Mouse (Mus musculus) limb, embryonic 12.5 days (tissue): ENCODE measurements around the gene Spc24. TPM values are rescaled to one million over a fixed set of nuclear protein-coding genes. Genes with fewer than 3 reads are reported as not detected.

Experiments used
- ATAC-seq: fragments of 200-750 bp; cut with Nextera tagmentation; 2 replicates; pipeline ENCODE4 v1.8.0; 2017; ENCODE audit warnings: low read depth, moderate TSS enrichment; ENCODE audit not compliant: insufficient number of reproducible peaks, insufficient read depth, low FRiP score, low TSS enrichment
- H3K27ac ChIP-seq: fragments of 300-500 bp; sonication (generic); 2 replicates; pipeline ENCODE4 v1.5.1; 2016; ENCODE audit warnings: mild to moderate bottlenecking, moderate library complexity
- H3K27me3 ChIP-seq: fragments of 300-500 bp; sonication (generic); 2 replicates; pipeline ENCODE4 v1.6.1; 2016; ENCODE audit warnings: mild to moderate bottlenecking, moderate library complexity
- H3K36me3 ChIP-seq: fragments of 300-500 bp; sonication (generic); 2 replicates; pipeline ENCODE4 v1.6.1; 2016; ENCODE audit warnings: mild to moderate bottlenecking, moderate library complexity
- H3K4me1 ChIP-seq: fragments of 300-500 bp; sonication (generic); replicated peaks from 2 replicates; pipeline ENCODE4 v1.6.1; 2016
- H3K4me2 ChIP-seq: fragments of 300-500 bp; sonication (generic); 2 replicates; pipeline ENCODE4 v1.6.1; 2016; ENCODE audit warnings: mild to moderate bottlenecking, moderate library complexity
- H3K4me3 ChIP-seq: fragments of 300-500 bp; sonication (generic); replicated peaks from 2 replicates; pipeline ENCODE4 v1.5.1; 2016; ENCODE audit warnings: mild to moderate bottlenecking
- H3K9ac ChIP-seq: fragments of 300-500 bp; sonication (generic); replicated peaks from 2 replicates; pipeline ENCODE4 v1.6.1; 2016; ENCODE audit warnings: mild to moderate bottlenecking, moderate library complexity
- H3K9me3 ChIP-seq: fragments of 300-500 bp; sonication (generic); 2 replicates; pipeline ENCODE4 v1.6.1; 2016; ENCODE audit warnings: mild to moderate bottlenecking, moderate library complexity
- WGBS: fragments of 180-500 bp; shearing (Covaris S2); methylation state at CpG from one replicate; pipeline ENCODE4 v1.1.7; 2016; 5-methylcytosine and 5-hydroxymethylcytosine counted together
- polyA plus RNA-seq: library from polyadenylated mRNA; unstranded; fragments of >200 nt; fragmentation: Nextera tagmentation; extraction: Ambion mirVana; gene quantifications from 2 replicates; pipeline ENCODE4 v1.2.1, GENCODE M21; 2016

The Spc24 gene
- polyA plus RNA-seq, result 152 and 161 TPM in 2 replicates

DNA sequence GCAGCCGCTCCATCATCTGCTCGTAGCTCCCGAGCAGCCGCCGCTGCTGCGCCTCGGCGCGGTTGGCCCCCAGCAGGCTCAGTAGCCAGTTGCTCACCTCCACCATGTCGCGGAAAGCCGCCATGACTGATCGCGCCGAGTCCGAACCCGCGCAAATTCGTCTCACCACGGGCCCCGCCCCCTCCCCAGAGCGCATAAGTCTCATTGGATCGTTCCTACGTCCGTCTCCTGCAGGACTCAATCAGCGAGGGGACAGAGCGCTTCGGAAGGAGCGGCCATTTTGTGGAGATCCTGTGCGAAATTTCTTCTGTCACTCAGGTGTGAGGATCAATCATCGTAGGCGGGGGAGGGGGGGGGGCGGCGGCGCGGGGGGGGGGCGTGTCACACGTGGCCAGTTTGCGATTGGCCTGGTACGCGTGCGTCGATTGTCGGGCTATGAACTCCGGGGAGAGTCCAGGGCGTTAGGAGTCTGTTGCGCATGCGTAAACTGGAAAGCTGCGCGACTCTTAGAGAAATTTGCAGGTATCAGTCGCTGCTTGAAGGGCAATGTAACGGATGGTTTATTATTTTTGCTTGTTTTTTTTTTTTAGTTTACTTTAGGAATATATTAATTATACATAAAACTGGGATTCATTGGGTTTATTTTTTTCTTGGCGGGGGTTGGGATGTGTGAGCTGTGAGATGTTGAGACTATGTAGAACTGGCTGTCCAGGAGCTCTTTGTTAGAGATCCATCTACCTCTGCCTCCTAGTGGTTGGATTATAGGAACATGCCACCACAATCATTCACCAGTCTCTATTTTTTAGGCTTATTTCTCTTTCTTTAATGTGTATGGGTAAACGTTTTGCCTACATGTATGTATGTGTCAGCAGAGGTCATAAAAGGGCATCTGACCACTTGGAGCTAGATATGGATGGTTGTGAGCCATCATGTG is at the start of gene Spc24:
Gene Spc24 (minus strand): TSS at position 149 of the 934 bp plus-strand sequence.
- Histone ChIP-seq H3K4me3 (peak within 1 kb of the TSS; percentile 88), H3K4me1 (peaks cover 13% of the 10 kb centered on the region), H3K9ac (peak within 1 kb of the TSS; percentile 76), H3K9me3 (no peaks in the 10 kb centered on the region), H3K4me2 (peak within 1 kb of the TSS; percentile 76), H3K27me3 (no peaks in the 10 kb centered on the region), H3K36me3 (peaks cover 27% of the 10 kb centered on the region), H3K27ac (peak within 1 kb of the TSS; percentile 75)
- ATAC-seq, result peak; percentile 93
- WGBS, result 1% methylated on average over 54 of the region's 54 CpGs

DNA sequence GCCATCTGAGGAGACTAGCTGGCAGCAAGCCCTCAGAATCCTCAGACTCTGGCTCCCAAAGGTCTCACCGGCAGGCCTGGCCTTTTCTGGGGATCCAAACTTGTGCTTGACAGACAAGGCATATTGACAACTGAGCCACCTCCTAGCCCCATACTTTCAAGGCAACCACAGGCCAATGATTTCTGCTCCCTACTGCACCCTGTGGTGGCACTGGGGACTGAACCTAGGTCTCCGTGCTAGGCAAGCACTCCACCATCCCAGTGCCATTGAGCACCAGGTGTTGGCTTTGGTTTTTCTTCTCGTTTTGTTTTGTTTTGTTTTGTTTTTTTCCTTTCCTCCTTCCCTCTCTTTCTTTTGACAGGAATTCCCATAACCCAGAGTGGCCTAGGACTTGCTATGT is 48.5 kb upstream of the Spc24 start:
- Histone ChIP-seq H3K9ac (no peak overlapping the region), H3K27me3 (no peaks in the 10 kb centered on the region), H3K4me3 (no peak overlapping the region), H3K4me1 (peaks cover 4% of the 10 kb centered on the region; the same call in 1 of the 2 replicates), H3K4me2 (no peak overlapping the region), H3K36me3 (peaks cover 66% of the 10 kb centered on the region), H3K9me3 (no peaks in the 10 kb centered on the region), H3K27ac (no peak overlapping the region)
- ATAC-seq, result no peak
- 69% methylated on average over 3 of the region's 3 CpGs for WGBS

DNA sequence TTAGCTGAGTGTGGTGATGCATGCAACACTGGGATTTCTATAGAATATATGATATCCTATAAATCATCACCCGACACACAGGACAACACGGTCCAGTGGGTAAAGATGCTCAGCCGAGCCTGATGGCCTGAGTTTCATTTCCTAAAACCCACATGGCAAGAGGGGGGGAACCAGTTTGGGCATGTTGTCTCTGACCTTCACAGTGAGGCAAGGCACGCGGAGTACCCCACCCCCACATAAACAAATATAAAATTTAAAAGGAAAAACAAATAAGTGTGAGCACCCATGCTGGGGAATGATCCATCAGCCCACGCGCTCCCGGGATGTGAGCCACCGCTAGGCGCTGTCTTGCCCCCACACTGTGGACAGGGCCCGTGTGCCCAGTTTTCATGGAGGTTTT is 46.9 kb upstream of the Spc24 start:
- Histone ChIP-seq H3K9me3 (no peaks in the 10 kb centered on the region), H3K9ac (no peak overlapping the region), H3K4me1 (peaks cover 4% of the 10 kb centered on the region; the same call in 1 of the 2 replicates), H3K36me3 (peaks cover 65% of the 10 kb centered on the region), H3K4me2 (no peak overlapping the region), H3K27ac (no peak overlapping the region), H3K4me3 (no peak overlapping the region), H3K27me3 (no peaks in the 10 kb centered on the region)
- no peak for ATAC-seq
- WGBS, result 87% methylated on average over 11 of the region's 11 CpGs

DNA sequence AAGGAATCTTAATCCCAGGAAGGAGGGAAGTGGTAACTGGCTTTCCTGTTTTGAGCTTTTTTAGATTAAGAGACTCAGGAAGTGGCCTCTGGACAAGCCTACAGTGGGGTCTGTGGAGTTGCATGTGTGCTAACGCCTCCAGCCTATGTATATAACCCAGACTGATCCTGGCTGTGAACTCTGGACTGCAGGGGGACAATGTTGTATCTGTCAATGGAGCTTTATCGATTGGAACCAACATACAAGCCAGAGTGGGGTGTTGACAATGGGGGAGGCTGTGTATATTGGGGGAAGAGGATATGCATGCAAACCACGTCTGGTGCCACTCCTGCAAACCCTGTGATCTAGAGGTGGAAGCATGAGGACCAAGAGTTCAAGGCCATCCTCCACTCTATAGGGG is 46.3 kb upstream of the Spc24 start:
- Histone ChIP-seq H3K4me3 (no peak overlapping the region), H3K27me3 (no peaks in the 10 kb centered on the region), H3K27ac (no peak overlapping the region), H3K4me1 (peaks cover 4% of the 10 kb centered on the region; the same call in 1 of the 2 replicates), H3K9me3 (no peaks in the 10 kb centered on the region), H3K4me2 (no peak overlapping the region), H3K9ac (no peak overlapping the region), H3K36me3 (peaks cover 65% of the 10 kb centered on the region)
- WGBS, result 70% methylated on average over 3 of the region's 3 CpGs
- ATAC-seq, result no peak

DNA sequence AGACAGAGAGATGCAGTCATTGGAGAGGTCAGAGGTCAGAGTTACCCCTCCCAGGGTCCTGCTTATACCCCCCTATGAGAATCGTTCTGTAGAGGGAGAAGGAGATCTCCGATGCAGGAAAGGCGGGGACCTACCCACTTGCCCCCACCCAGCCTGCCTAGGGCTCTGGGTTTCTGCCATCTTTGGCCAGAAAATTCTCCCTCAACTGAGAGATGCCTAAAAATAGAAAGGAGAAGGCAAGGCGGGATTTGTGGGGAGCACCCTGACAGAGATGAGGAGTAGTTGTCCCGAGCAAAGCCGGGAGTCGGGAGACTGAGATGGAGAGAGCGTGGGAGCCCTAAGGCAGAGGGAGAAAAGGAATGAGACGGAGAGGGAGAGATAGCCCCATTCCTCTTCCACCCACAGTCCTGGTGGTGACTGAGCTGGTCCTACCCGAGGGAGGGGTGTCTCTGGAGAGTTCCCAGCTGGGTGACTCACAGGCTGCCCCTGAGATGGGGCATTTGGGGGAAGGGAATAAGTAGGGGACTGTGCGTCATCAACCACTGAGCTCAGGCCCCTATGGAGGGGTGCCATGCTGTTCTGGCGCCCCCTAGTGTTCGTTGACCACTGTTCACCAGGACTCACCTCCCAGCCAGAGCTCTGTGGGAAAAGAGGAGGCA is 44.0 kb upstream of the Spc24 start:
- no peak overlapping the region for H3K4me3 ChIP-seq
- peaks cover 4% of the 10 kb centered on the region; the same call in 1 of the 2 replicates for H3K4me1 ChIP-seq
- H3K27me3 ChIP-seq, result no peaks in the 10 kb centered on the region
- ATAC-seq, result peak; percentile 89
- H3K27ac ChIP-seq, result no peak overlapping the region
- H3K9ac ChIP-seq, result no peak overlapping the region
- H3K4me2 ChIP-seq, result no peak overlapping the region
- H3K36me3 ChIP-seq, result peaks cover 62% of the 10 kb centered on the region
- H3K9me3 ChIP-seq, result no peaks in the 10 kb centered on the region
- 49% methylated on average over 13 of the region's 13 CpGs for WGBS

DNA sequence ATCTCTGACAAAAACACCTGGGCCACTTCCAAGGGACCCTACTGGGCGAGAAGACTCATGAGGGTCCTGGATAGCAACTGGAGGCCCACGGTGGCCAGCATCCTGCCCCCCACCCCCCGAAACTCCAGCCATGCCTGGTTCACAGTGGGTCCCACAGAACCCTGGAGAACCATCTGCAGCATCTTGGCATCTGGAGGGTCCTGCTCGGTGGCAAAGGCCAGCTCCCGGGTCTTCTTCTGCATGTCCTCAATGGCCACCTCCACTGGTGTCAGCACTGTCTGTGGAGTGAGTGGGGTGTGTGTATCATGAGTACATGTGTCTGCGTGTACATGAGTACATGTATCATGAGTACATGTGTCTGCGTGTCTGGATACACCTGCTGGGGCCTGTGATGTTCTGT is 41.5 kb upstream of the Spc24 start:
- Histone ChIP-seq H3K27ac (no peak overlapping the region), H3K4me2 (no peak overlapping the region), H3K4me3 (no peak overlapping the region), H3K9me3 (no peaks in the 10 kb centered on the region), H3K36me3 (peaks cover 44% of the 10 kb centered on the region), H3K27me3 (no peaks in the 10 kb centered on the region), H3K9ac (no peak overlapping the region), H3K4me1 (peaks cover 20% of the 10 kb centered on the region)
- 93% methylated on average over 7 of the region's 7 CpGs for WGBS
- no peak for ATAC-seq

GRCm38 (mm10) chr9:21801121-21801520 is 41.0 kb upstream of the Spc24 start:
- 77% methylated on average over 7 of the region's 7 CpGs for WGBS
- Histone ChIP-seq H3K4me3 (no peak overlapping the region), H3K27me3 (no peaks in the 10 kb centered on the region), H3K36me3 (peaks cover 47% of the 10 kb centered on the region), H3K4me2 (no peak overlapping the region), H3K4me1 (peaks cover 24% of the 10 kb centered on the region), H3K9me3 (no peaks in the 10 kb centered on the region), H3K9ac (no peak overlapping the region; the same call in 1 of the 2 replicates), H3K27ac (no peak overlapping the region)
- no peak for ATAC-seq

- H3K27ac ChIP-seq, result peak overlapping the region; percentile 97
- whole genome bisulfite sequencing, result 54% methylated on average over 3 of the region's 3 CpGs
- H3K9me3 ChIP-seq, result no peaks in the 10 kb centered on the region
- no peak for ATAC-seq
- peak overlapping the region; percentile 82 for H3K4me3 ChIP-seq
- peak overlapping the region; percentile 66 for H3K4me2 ChIP-seq
- H3K36me3 ChIP-seq, result peaks cover 61% of the 10 kb centered on the region
- H3K9ac ChIP-seq, result peak overlapping the region; percentile 83
- H3K4me1 ChIP-seq, result peaks cover 32% of the 10 kb centered on the region
- no peaks in the 10 kb centered on the region for H3K27me3 ChIP-seq
Measured at GRCm38 (mm10) chr9:21799010-21799350, 38.9 kb upstream of the Spc24 start.

DNA sequence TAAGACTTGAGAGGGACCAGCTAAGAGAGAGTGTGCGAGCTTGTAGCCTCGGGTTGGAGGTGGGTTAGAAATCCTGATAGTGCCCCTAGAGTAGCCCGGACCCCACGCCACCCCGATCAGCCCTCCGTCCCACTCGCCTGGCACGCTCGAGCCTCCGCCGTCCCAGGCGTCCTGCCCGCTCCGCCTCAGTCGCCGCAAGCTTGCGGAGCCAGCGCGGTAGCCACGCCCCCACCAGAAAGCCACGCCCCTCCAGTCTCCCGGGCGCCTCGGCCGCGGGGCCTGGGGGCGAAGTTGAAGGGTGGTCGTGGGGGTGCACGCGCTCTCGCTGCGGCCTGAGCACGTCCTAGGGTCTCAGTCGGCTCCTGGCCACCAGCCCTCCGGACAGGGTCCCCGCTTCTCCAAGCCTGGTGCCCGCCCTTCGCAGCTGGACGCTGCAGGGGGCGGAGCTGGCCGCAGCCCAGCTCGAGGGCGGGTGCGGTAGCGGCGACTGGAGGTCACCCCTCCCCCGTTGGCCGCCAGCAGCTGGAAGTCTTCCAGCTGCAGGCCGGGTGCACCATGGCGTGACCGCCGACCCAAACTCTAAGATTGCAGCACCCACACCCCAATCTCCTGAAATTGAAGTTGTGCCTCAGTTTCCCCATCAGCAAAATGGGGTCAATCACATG is 38.4 kb upstream of the Spc24 start, which contains the start of gene Kank2:
Gene Kank2 (minus strand): TSS at position 400 of the 665 bp plus-strand sequence.
- peaks cover 61% of the 10 kb centered on the region for H3K36me3 ChIP-seq
- peak within 1 kb of the TSS; percentile 97 for H3K27ac ChIP-seq
- peak within 1 kb of the TSS; percentile 82 for H3K4me3 ChIP-seq
- no peaks in the 10 kb centered on the region for H3K27me3 ChIP-seq
- H3K4me1 ChIP-seq, result peaks cover 32% of the 10 kb centered on the region
- under 1% methylated on average over 52 of the region's 52 CpGs for WGBS
- H3K4me2 ChIP-seq, result peak within 1 kb of the TSS; percentile 66
- ATAC-seq, result peak; percentile 80
- no peaks in the 10 kb centered on the region for H3K9me3 ChIP-seq
- H3K9ac ChIP-seq, result peak within 1 kb of the TSS; percentile 83

GRCm38 (mm10) chr9:21797921-21798344 is 37.8 kb upstream of the Spc24 start:
- H3K36me3 ChIP-seq, result peaks cover 61% of the 10 kb centered on the region
- ATAC-seq, result peak; percentile 73
- peak overlapping the region; percentile 66 for H3K4me2 ChIP-seq
- peak overlapping the region; percentile 83 for H3K9ac ChIP-seq
- WGBS, result under 1% methylated on average over 26 of the region's 26 CpGs
- H3K4me1 ChIP-seq, result peaks cover 33% of the 10 kb centered on the region
- H3K4me3 ChIP-seq, result peak overlapping the region; percentile 82
- H3K9me3 ChIP-seq, result no peaks in the 10 kb centered on the region
- no peaks in the 10 kb centered on the region for H3K27me3 ChIP-seq
- H3K27ac ChIP-seq, result peak overlapping the region; percentile 97

GRCm38 (mm10) chr9:21796919-21797318 is 36.8 kb upstream of the Spc24 start:
- Histone ChIP-seq H3K4me1 (peaks cover 39% of the 10 kb centered on the region), H3K4me2 (peak overlapping the region; percentile 66), H3K9ac (no peak overlapping the region; the same call in 1 of the 2 replicates), H3K27me3 (no peaks in the 10 kb centered on the region), H3K9me3 (no peaks in the 10 kb centered on the region), H3K4me3 (peak overlapping the region; percentile 82), H3K27ac (peak overlapping the region; percentile 97), H3K36me3 (peaks cover 62% of the 10 kb centered on the region)
- WGBS, result 57% methylated on average over 3 of the region's 3 CpGs
- no peak for ATAC-seq
